Mouse (Mus musculus): Measurements from ENCODE around the gene Tcte1. TPM values are rescaled to one million over a fixed set of nuclear protein-coding genes. Genes with fewer than 3 reads are reported as not detected.

The Tcte1 gene
- polyA plus RNA-seq, 1 experiment from 2014 or later = 3.0 TPM

DNA sequence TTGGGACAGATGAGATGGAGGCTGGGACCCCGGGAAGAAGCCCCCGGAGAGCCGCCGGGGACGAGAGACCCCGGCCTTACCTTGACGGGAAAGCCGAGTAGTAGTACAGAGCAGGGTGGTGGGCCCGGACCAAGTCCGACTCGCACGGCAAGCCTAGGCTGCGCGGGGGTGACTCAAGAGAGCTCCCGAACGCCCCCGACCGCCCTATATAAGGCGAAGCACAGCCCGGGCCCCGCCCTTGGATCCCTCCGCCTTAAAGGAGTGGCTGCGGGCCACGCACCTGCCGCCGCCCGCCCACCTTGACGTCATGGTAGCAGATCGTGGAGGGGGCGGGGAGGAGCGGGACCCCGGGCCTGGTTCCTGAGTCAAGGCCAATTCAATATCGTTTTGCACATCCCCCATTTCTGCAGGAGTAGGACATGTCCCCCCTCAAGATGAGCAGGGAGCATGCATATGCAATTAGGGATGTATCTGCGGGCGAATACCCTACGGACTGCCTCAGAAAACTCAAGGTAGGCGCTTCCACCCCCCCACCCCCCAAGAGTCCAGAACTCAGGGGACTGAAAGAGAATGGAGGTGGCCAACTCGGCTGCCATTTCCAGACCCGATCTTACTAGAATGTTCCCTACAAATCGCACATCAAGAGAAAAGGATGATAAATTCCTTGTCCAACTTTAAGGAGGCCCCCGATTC is 50.0 kb downstream of the Tcte1 start, which contains the start of gene Hsp90ab1:
Gene Hsp90ab1 (minus strand): TSS at position 185 of the 693 bp plus-strand sequence.
- ATAC-seq (ENCODE audit: low FRiP score) = peak; percentile 88
- under 1% methylated on average over 41 of the region's 41 CpGs for WGBS
- Histone ChIP-seq H3K4me2 (peak within 1 kb of the TSS; percentile 79), H3K4me1 (replicated peaks) (peaks cover 55% of the 10 kb centered on the region), H3K4me3 (peak within 1 kb of the TSS; percentile 99), H3K9me3 (no peaks in the 10 kb centered on the region), H3K27me3 (no peaks in the 10 kb centered on the region), H3K36me3 (peaks cover 35% of the 10 kb centered on the region), H3K9ac (peak within 1 kb of the TSS; percentile 100), H3K27ac (peak within 1 kb of the TSS; percentile 99)

GRCm38 (mm10) chr17:45573780-45574123 is 50.5 kb downstream of the Tcte1 start:
- Histone ChIP-seq H3K27me3 (no peaks in the 10 kb centered on the region), H3K9me3 (no peaks in the 10 kb centered on the region), H3K4me1 (replicated peaks) (peaks cover 50% of the 10 kb centered on the region), H3K36me3 (peaks cover 29% of the 10 kb centered on the region), H3K4me3 (peak overlapping the region; percentile 99), H3K9ac (peak overlapping the region; percentile 100), H3K4me2 (peak overlapping the region; percentile 79), H3K27ac (peak overlapping the region; percentile 99)
- ATAC-seq (ENCODE audit: low FRiP score) = peak; percentile 67
- 0% methylated on average over 17 of the region's 18 CpGs for WGBS

GRCm38 (mm10) chr17:45574129-45574761 is 51.0 kb downstream of the Tcte1 start:
- peak overlapping the region; percentile 100 for H3K9ac ChIP-seq
- peak overlapping the region; percentile 79 for H3K4me2 ChIP-seq
- no peaks in the 10 kb centered on the region for H3K9me3 ChIP-seq
- peaks cover 46% of the 10 kb centered on the region for H3K4me1 ChIP-seq (replicated peaks)
- H3K4me3 ChIP-seq = peak overlapping the region; percentile 99
- peaks cover 25% of the 10 kb centered on the region for H3K36me3 ChIP-seq
- peak overlapping the region; percentile 99 for H3K27ac ChIP-seq
- ATAC-seq (ENCODE audit: low FRiP score) = peak; percentile 61
- H3K27me3 ChIP-seq = no peaks in the 10 kb centered on the region
- 2% methylated on average over 17 of the region's 17 CpGs for WGBS

GRCm38 (mm10) chr17:45575123-45575897 is 52.1 kb downstream of the Tcte1 start:
- peak overlapping the region; percentile 99; the same call in 1 of the 2 replicates for H3K4me3 ChIP-seq
- peak overlapping the region; percentile 99 for H3K27ac ChIP-seq
- 94% methylated on average over 8 of the region's 8 CpGs for WGBS
- peak overlapping the region; percentile 100 for H3K9ac ChIP-seq
- H3K27me3 ChIP-seq = no peaks in the 10 kb centered on the region
- H3K4me1 ChIP-seq (replicated peaks) = peaks cover 35% of the 10 kb centered on the region
- ATAC-seq (ENCODE audit: low FRiP score) = no peak
- H3K9me3 ChIP-seq = no peaks in the 10 kb centered on the region
- H3K36me3 ChIP-seq = peaks cover 14% of the 10 kb centered on the region
- peak overlapping the region; percentile 79; the same call in 1 of the 2 replicates for H3K4me2 ChIP-seq

DNA sequence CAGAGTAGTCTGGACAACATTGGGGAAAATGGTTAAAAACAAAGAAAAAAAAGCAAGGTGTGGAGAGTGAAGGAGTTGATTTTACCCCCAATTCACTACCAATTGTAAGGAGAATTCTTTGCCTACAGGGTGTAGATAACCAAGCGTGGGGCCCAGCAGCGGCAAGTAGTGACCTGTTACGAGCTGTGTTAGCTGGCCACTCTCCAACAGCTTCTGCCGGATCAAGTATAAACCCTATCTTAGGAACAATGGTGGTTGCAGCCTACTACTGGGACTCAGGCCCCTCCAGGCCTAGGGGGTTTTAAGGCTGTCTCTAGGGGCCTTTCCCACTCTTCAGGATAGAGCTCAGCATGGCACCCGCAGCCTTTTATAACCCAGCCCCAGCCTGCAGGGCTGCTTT is 55.0 kb downstream of the Tcte1 start:
- Histone ChIP-seq H3K4me2 (no peak overlapping the region), H3K9ac (no peak overlapping the region), H3K36me3 (no peaks in the 10 kb centered on the region), H3K27ac (no peak overlapping the region), H3K4me1 (replicated peaks) (peaks cover 24% of the 10 kb centered on the region), H3K9me3 (no peaks in the 10 kb centered on the region), H3K27me3 (no peaks in the 10 kb centered on the region), H3K4me3 (no peak overlapping the region)
- no peak for ATAC-seq (ENCODE audit: low FRiP score)
- WGBS = 66% methylated on average over 5 of the region's 5 CpGs

GRCm38 (mm10) chr17:45578843-45579242 is 55.6 kb downstream of the Tcte1 start:
- WGBS = 74% methylated on average over 7 of the region's 7 CpGs
- Histone ChIP-seq H3K4me1 (replicated peaks) (peaks cover 24% of the 10 kb centered on the region), H3K36me3 (no peaks in the 10 kb centered on the region), H3K27ac (no peak overlapping the region), H3K4me3 (no peak overlapping the region), H3K4me2 (no peak overlapping the region), H3K9ac (no peak overlapping the region), H3K27me3 (no peaks in the 10 kb centered on the region), H3K9me3 (no peaks in the 10 kb centered on the region)
- ATAC-seq (ENCODE audit: low FRiP score) = no peak

- Histone ChIP-seq H3K9ac (no peak overlapping the region), H3K27me3 (no peaks in the 10 kb centered on the region), H3K27ac (no peak overlapping the region), H3K9me3 (no peaks in the 10 kb centered on the region), H3K4me1 (replicated peaks) (peaks cover 23% of the 10 kb centered on the region), H3K36me3 (no peaks in the 10 kb centered on the region), H3K4me3 (no peak overlapping the region), H3K4me2 (no peak overlapping the region)
- no peak for ATAC-seq (ENCODE audit: low FRiP score)
- WGBS = 85% methylated on average over 4 of the region's 4 CpGs
Observed at GRCm38 (mm10) chr17:45579554-45579953, 56.3 kb downstream of the Tcte1 start.

- H3K9me3 ChIP-seq = no peaks in the 10 kb centered on the region
- peak overlapping the region; percentile 52 for H3K27ac ChIP-seq
- no peak overlapping the region for H3K9ac ChIP-seq
- no peak for ATAC-seq (ENCODE audit: low FRiP score)
- H3K4me3 ChIP-seq = no peak overlapping the region
- 0 out of 2 replicates have a peak overlapping the region, but pooled peaks have one; percentile 8 for H3K4me2 ChIP-seq
- H3K36me3 ChIP-seq = no peaks in the 10 kb centered on the region
- peaks cover 25% of the 10 kb centered on the region for H3K4me1 ChIP-seq (replicated peaks)
- H3K27me3 ChIP-seq = no peaks in the 10 kb centered on the region
- 46% methylated on average over 12 of the region's 12 CpGs for WGBS
Observed at GRCm38 (mm10) chr17:45580958-45581477, 57.8 kb downstream of the Tcte1 start.

GRCm38 (mm10) chr17:45581567-45581983 is 58.3 kb downstream of the Tcte1 start:
- no peaks in the 10 kb centered on the region for H3K9me3 ChIP-seq
- H3K4me1 ChIP-seq (replicated peaks) = peaks cover 25% of the 10 kb centered on the region
- H3K4me2 ChIP-seq = no peak overlapping the region
- no peak overlapping the region for H3K4me3 ChIP-seq
- ATAC-seq (ENCODE audit: low FRiP score) = no peak
- H3K36me3 ChIP-seq = no peaks in the 10 kb centered on the region
- no peak overlapping the region for H3K27ac ChIP-seq
- 18% methylated on average over 2 of the region's 2 CpGs for WGBS
- no peaks in the 10 kb centered on the region for H3K27me3 ChIP-seq
- no peak overlapping the region for H3K9ac ChIP-seq

- WGBS = 95% methylated on average over 6 of the region's 6 CpGs
- 0 out of 2 replicates have a peak, but pooled peaks cover 4% of the 10 kb centered on the region for H3K36me3 ChIP-seq
- no peak overlapping the region for H3K4me2 ChIP-seq
- H3K4me3 ChIP-seq = no peak overlapping the region
- H3K27ac ChIP-seq = no peak overlapping the region
- H3K9ac ChIP-seq = no peak overlapping the region
- H3K27me3 ChIP-seq = no peaks in the 10 kb centered on the region
- H3K9me3 ChIP-seq = no peaks in the 10 kb centered on the region
- H3K4me1 ChIP-seq (replicated peaks) = peaks cover 25% of the 10 kb centered on the region
- no peak for ATAC-seq (ENCODE audit: low FRiP score)
Observed at GRCm38 (mm10) chr17:45582188-45582587, 59.0 kb downstream of the Tcte1 start.

DNA sequence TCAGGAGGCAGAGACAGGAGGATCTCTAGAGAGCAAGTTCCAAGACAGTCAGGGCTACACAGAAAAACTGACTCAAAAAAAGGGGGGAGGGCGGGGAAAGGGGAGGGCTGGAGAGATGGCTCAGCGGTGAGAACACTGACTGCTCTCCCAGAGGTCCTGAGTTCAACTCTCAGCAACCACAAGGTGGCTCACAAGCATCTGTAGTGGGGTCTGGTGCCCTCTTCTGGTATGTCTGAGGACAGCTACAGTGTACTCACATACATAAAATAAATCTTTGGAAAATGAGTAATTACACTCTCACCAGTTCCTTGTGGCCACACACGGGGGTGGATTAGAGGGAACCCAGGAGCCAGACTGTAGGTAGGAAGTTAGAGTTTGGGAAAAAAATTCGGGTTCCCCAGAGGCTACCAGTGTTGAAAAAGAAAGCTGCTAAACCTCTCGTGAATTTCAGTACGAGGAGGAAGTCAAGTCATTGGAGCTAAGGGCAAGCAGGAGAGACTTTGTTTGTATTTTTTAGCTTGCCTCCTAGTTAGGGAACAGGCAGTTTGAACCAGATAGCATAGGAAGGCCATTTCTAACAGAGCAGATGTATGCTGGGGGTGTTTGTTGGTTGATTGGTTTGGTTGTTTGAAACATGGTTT is 59.6 kb downstream of the Tcte1 start:
- Histone ChIP-seq H3K4me2 (no peak overlapping the region), H3K27me3 (no peaks in the 10 kb centered on the region), H3K4me3 (no peak overlapping the region), H3K27ac (no peak overlapping the region), H3K36me3 (0 out of 2 replicates have a peak, but pooled peaks cover 4% of the 10 kb centered on the region), H3K9me3 (no peaks in the 10 kb centered on the region), H3K9ac (no peak overlapping the region), H3K4me1 (replicated peaks) (peaks cover 25% of the 10 kb centered on the region)
- 69% methylated on average over 6 of the region's 6 CpGs for WGBS
- no peak for ATAC-seq (ENCODE audit: low FRiP score)

All from hindbrain, embryonic 13.5 days (tissue).